Mouse (Mus musculus): ENCODE data around the gene Slc16a6. TPM values are rescaled to one million over a fixed set of nuclear protein-coding genes. Genes with fewer than 3 reads are reported as not detected.

Slc16a6 gene
- polyA plus RNA-seq, 1 experiment from 2014 or later = 4.4 TPM

GRCm38 (mm10) chr11:109444600-109444999 is 28.8 kb downstream of the Slc16a6 start:
- Histone ChIP-seq H3K9me3 (ENCODE audit: control insufficient read depth, low read depth, low read length) (no peaks in the 10 kb centered on the region), H3K4me3 (ENCODE audit: low read depth, low read length) (no peak overlapping the region), H3K27me3 (ENCODE audit: control insufficient read depth, insufficient read depth, low read length) (no peaks in the 10 kb centered on the region), H3K4me2 (replicated peaks; ENCODE audit: low read depth, low read length) (no peak overlapping the region), H3K4me1 (ENCODE audit: control insufficient read depth, insufficient read depth, low read length) (no peaks in the 10 kb centered on the region), H3K9ac (replicated peaks; ENCODE audit: low read depth, low read length) (no peak overlapping the region), H3K27ac (ENCODE audit: low read length) (no peak overlapping the region), H3K36me3 (ENCODE audit: control insufficient read depth, insufficient read depth, low read length) (no peaks in the 10 kb centered on the region)
- WGBS = 55% methylated on average over 7 of the region's 7 CpGs
- ATAC-seq (ENCODE audit: insufficient number of reproducible peaks, insufficient read depth, low FRiP score, low read depth) = no peak

- no peaks in the 10 kb centered on the region for H3K4me1 ChIP-seq (ENCODE audit: control insufficient read depth, insufficient read depth, low read length)
- no peak overlapping the region for H3K27ac ChIP-seq (ENCODE audit: low read length)
- H3K4me3 ChIP-seq (ENCODE audit: low read depth, low read length) = no peak overlapping the region
- WGBS = 90% methylated on average over 8 of the region's 8 CpGs
- no peak overlapping the region for H3K9ac ChIP-seq (replicated peaks; ENCODE audit: low read depth, low read length)
- no peak for ATAC-seq (ENCODE audit: insufficient number of reproducible peaks, insufficient read depth, low FRiP score, low read depth)
- H3K36me3 ChIP-seq (ENCODE audit: control insufficient read depth, insufficient read depth, low read length) = no peaks in the 10 kb centered on the region
- H3K9me3 ChIP-seq (ENCODE audit: control insufficient read depth, low read depth, low read length) = no peaks in the 10 kb centered on the region
- no peaks in the 10 kb centered on the region for H3K27me3 ChIP-seq (ENCODE audit: control insufficient read depth, insufficient read depth, low read length)
- no peak overlapping the region for H3K4me2 ChIP-seq (replicated peaks; ENCODE audit: low read depth, low read length)
Measured at GRCm38 (mm10) chr11:109443468-109444263, 29.7 kb downstream of the Slc16a6 start.

DNA sequence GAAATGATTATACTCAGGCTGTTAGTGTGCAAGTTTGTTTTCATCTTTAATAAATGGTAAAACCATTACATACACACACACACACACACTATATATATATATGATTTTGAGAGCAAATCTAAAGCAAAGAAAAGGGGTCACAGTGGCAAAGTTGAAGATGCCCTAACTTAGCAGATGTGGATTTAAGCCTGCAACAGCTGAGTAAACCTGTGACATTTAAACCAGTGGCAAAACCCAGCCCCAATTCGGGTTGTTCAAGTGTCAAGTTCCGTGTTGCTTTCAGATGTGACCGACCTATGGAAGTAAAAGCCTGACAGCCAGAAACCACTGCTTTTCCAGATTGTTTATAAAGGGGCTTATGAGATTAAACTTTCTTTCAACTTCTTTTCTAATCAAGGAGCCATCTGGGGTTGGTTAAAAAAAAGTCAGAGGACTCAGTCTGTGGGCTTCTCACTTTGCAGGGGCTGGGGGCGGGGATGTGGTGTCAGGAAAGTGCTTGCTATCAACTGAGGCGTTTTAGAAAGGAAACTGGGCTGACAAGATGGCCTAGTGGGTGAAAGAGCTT is 31.1 kb downstream of the Slc16a6 start:
- Histone ChIP-seq H3K9ac (replicated peaks; ENCODE audit: low read depth, low read length) (no peak overlapping the region), H3K27me3 (ENCODE audit: control insufficient read depth, insufficient read depth, low read length) (no peaks in the 10 kb centered on the region), H3K4me1 (ENCODE audit: control insufficient read depth, insufficient read depth, low read length) (no peaks in the 10 kb centered on the region), H3K36me3 (ENCODE audit: control insufficient read depth, insufficient read depth, low read length) (peaks cover 6% of the 10 kb centered on the region; the same call in 1 of the 2 replicates), H3K9me3 (ENCODE audit: control insufficient read depth, low read depth, low read length) (no peaks in the 10 kb centered on the region), H3K27ac (ENCODE audit: low read length) (no peak overlapping the region), H3K4me2 (replicated peaks; ENCODE audit: low read depth, low read length) (no peak overlapping the region), H3K4me3 (ENCODE audit: low read depth, low read length) (no peak overlapping the region)
- 18% methylated on average over 5 of the region's 5 CpGs for WGBS
- ATAC-seq (ENCODE audit: insufficient number of reproducible peaks, insufficient read depth, low FRiP score, low read depth) = no peak

- Histone ChIP-seq H3K27me3 (ENCODE audit: control insufficient read depth, insufficient read depth, low read length) (no peaks in the 10 kb centered on the region), H3K9ac (replicated peaks; ENCODE audit: low read depth, low read length) (no peak overlapping the region), H3K4me1 (ENCODE audit: control insufficient read depth, insufficient read depth, low read length) (no peaks in the 10 kb centered on the region), H3K27ac (ENCODE audit: low read length) (no peak overlapping the region), H3K4me3 (ENCODE audit: low read depth, low read length) (no peak overlapping the region), H3K9me3 (ENCODE audit: control insufficient read depth, low read depth, low read length) (no peaks in the 10 kb centered on the region), H3K4me2 (replicated peaks; ENCODE audit: low read depth, low read length) (no peak overlapping the region), H3K36me3 (ENCODE audit: control insufficient read depth, insufficient read depth, low read length) (peaks cover 16% of the 10 kb centered on the region; the same call in 1 of the 2 replicates)
- no peak for ATAC-seq (ENCODE audit: insufficient number of reproducible peaks, insufficient read depth, low FRiP score, low read depth)
- WGBS = 68% methylated on average over 3 of the region's 3 CpGs
Measured at GRCm38 (mm10) chr11:109441119-109441518, 32.3 kb downstream of the Slc16a6 start.

DNA sequence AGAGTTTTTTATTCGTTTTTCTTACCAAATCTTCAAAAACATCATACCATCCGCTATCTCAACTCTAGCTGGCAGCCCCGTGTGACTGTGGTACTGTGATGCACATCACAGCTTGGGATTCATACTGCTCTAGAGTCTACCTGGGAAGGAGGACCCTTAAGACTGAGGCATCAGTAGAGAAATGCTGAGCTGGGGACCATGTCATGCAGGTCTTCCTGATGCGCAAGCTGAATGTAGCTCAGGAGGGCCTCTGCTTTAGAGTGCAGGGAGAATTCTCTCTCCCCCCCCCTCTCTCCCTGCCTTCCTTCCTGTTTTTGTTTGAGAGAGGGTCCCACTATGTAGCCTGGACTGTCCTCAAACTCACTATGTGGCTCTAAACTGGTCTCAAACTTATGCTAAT is 32.8 kb downstream of the Slc16a6 start:
- no peak overlapping the region for H3K9ac ChIP-seq (replicated peaks; ENCODE audit: low read depth, low read length)
- H3K4me3 ChIP-seq (ENCODE audit: low read depth, low read length) = peak overlapping the region; percentile 30; the same call in 1 of the 2 replicates
- 72% methylated on average over 4 of the region's 4 CpGs for WGBS
- peak overlapping the region; percentile 50; the same call in 1 of the 2 replicates for H3K4me2 ChIP-seq (replicated peaks; ENCODE audit: low read depth, low read length)
- no peaks in the 10 kb centered on the region for H3K27me3 ChIP-seq (ENCODE audit: control insufficient read depth, insufficient read depth, low read length)
- no peak for ATAC-seq (ENCODE audit: insufficient number of reproducible peaks, insufficient read depth, low FRiP score, low read depth)
- H3K4me1 ChIP-seq (ENCODE audit: control insufficient read depth, insufficient read depth, low read length) = no peaks in the 10 kb centered on the region
- no peak overlapping the region for H3K27ac ChIP-seq (ENCODE audit: low read length)
- H3K9me3 ChIP-seq (ENCODE audit: control insufficient read depth, low read depth, low read length) = no peaks in the 10 kb centered on the region
- peaks cover 19% of the 10 kb centered on the region; the same call in 1 of the 2 replicates for H3K36me3 ChIP-seq (ENCODE audit: control insufficient read depth, insufficient read depth, low read length)

DNA sequence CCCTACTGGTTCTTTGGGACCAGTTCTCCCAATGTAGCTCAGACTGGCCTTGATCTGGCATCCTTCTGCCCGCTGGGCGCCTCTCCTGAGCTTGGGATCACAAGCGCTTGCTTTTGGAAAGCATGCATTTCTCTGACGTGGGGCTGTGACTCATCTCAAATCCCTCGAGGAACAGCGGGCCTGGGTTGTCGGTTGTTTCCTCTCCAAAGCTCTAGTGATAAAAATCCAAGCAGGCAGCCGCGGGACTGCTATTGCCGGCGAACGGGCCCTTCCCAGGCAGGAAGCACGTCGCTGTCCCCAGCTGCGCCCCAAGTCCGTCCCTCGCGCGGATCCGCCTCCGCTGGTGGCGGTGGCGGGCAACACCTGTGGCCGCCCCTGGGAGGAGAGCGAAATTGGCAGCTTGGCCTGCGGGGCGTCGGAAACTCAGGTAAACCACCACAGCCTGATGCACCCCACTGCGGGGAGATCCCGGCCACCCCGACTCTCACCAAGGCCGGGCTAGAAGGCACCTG is 33.5 kb downstream of the Slc16a6 start:
- H3K9me3 ChIP-seq (ENCODE audit: control insufficient read depth, low read depth, low read length) = no peaks in the 10 kb centered on the region
- H3K27ac ChIP-seq (ENCODE audit: low read length) = peak overlapping the region; percentile 29; the same call in 1 of the 2 replicates
- peak overlapping the region; percentile 50 for H3K4me2 ChIP-seq (replicated peaks; ENCODE audit: low read depth, low read length)
- H3K4me1 ChIP-seq (ENCODE audit: control insufficient read depth, insufficient read depth, low read length) = no peaks in the 10 kb centered on the region
- no peaks in the 10 kb centered on the region for H3K27me3 ChIP-seq (ENCODE audit: control insufficient read depth, insufficient read depth, low read length)
- H3K4me3 ChIP-seq (ENCODE audit: low read depth, low read length) = peak overlapping the region; percentile 30
- peaks cover 27% of the 10 kb centered on the region for H3K36me3 ChIP-seq (ENCODE audit: control insufficient read depth, insufficient read depth, low read length)
- 1% methylated on average over 32 of the region's 32 CpGs for WGBS
- ATAC-seq (ENCODE audit: insufficient number of reproducible peaks, insufficient read depth, low FRiP score, low read depth) = peak; percentile 70
- H3K9ac ChIP-seq (replicated peaks; ENCODE audit: low read depth, low read length) = peak overlapping the region; percentile 2

DNA sequence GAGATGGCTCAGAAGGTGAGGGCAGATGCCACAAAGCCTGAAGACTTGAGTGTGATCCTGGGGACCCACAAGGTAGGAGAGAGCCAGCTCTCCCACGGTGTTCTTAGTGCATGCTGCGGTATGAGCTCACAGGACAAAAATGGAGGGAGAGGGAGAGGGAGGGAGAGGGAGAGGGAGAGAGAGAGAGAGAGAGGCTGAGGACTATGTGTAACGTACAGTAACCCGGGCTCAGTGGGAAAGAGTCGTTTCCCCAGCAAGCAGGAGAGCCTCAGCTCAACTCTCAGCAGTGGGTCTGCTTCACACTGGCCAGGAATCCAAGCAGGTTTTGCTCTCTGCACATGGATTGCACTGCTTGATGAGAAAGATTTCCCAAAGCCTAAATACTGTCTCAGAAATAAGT is 34.2 kb downstream of the Slc16a6 start:
- WGBS = 20% methylated on average over 5 of the region's 5 CpGs
- Histone ChIP-seq H3K36me3 (ENCODE audit: control insufficient read depth, insufficient read depth, low read length) (peaks cover 33% of the 10 kb centered on the region), H3K4me1 (ENCODE audit: control insufficient read depth, insufficient read depth, low read length) (no peaks in the 10 kb centered on the region), H3K4me2 (replicated peaks; ENCODE audit: low read depth, low read length) (peak overlapping the region; percentile 50), H3K9me3 (ENCODE audit: control insufficient read depth, low read depth, low read length) (no peaks in the 10 kb centered on the region), H3K27ac (ENCODE audit: low read length) (no peak overlapping the region), H3K27me3 (ENCODE audit: control insufficient read depth, insufficient read depth, low read length) (no peaks in the 10 kb centered on the region), H3K4me3 (ENCODE audit: low read depth, low read length) (peak overlapping the region; percentile 30), H3K9ac (replicated peaks; ENCODE audit: low read depth, low read length) (no peak overlapping the region)
- ATAC-seq (ENCODE audit: insufficient number of reproducible peaks, insufficient read depth, low FRiP score, low read depth) = no peak

- no peaks in the 10 kb centered on the region for H3K4me1 ChIP-seq (ENCODE audit: control insufficient read depth, insufficient read depth, low read length)
- H3K27ac ChIP-seq (ENCODE audit: low read length) = no peak overlapping the region
- WGBS = 71% methylated on average over 7 of the region's 8 CpGs
- H3K36me3 ChIP-seq (ENCODE audit: control insufficient read depth, insufficient read depth, low read length) = peaks cover 38% of the 10 kb centered on the region
- no peaks in the 10 kb centered on the region for H3K27me3 ChIP-seq (ENCODE audit: control insufficient read depth, insufficient read depth, low read length)
- no peak overlapping the region for H3K4me3 ChIP-seq (ENCODE audit: low read depth, low read length)
- no peak overlapping the region for H3K9ac ChIP-seq (replicated peaks; ENCODE audit: low read depth, low read length)
- H3K4me2 ChIP-seq (replicated peaks; ENCODE audit: low read depth, low read length) = no peak overlapping the region
- no peaks in the 10 kb centered on the region for H3K9me3 ChIP-seq (ENCODE audit: control insufficient read depth, low read depth, low read length)
- no peak for ATAC-seq (ENCODE audit: insufficient number of reproducible peaks, insufficient read depth, low FRiP score, low read depth)
Measured at GRCm38 (mm10) chr11:109436889-109437288, 36.5 kb downstream of the Slc16a6 start.

Measured in stomach, embryonic 14.5 days (tissue).